In the genomic region with DNA sequence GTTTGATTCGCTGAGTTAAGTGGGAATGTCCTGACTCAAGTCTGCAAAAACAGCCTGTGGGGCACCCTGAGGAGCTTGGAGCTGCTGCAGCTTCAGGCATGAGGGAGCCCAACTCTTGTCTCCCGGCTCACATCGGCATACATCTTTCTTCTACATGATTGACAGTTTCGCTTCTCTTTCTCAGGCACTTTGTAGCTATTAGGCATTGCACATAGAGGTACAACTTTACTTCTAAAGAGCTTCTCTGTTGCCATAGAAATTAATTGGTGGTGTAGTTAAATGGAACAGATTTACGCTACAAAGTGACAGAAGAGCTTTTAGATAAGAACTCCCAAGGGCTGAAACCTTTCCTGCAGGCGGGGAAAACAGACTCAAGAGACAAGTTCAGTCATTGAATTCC, we compare ENCODE assay signal across 17 mouse cellular contexts.
"Had no signal": no experiment of that assay in that cellular context is flagged by ENCODE, and none has a peak within 500 bp of the region (broad histone marks: within the 10 kb centered on the region; RNA-seq: fewer than 3 reads in every experiment).

No protein-coding gene starts in this region.

- DNase-seq: kidney, adult 2 months; kidney, postnatal 14 days; lung, embryonic 14.5 days; lung, postnatal 10 days; right cerebral cortex, adult 18-20 months; thymus, adult 2 months; thymus, postnatal 25 days had no signal

- H3K9me3 ChIP-seq: kidney, embryonic 15.5 days; limb, embryonic 10.5 days; liver, embryonic 15.5 days; megakaryocyte, embryonic 14.5 days; stomach, embryonic 15.5 days had no signal

- ATAC-seq: midbrain, embryonic 16.5 days had no signal

- H3K9ac ChIP-seq: kidney, embryonic 15.5 days; liver, embryonic 15.5 days; lung, embryonic 14.5 days; stomach, embryonic 15.5 days had no signal

- H3K4me2 ChIP-seq: kidney, embryonic 15.5 days; liver, embryonic 11.5 days; liver, embryonic 15.5 days; lung, embryonic 14.5 days; midbrain, embryonic 11.5 days; stomach, embryonic 15.5 days had no signal

- H3K27me3 ChIP-seq: kidney, embryonic 15.5 days; liver, embryonic 15.5 days; stomach, embryonic 15.5 days had no signal

- H3K27ac ChIP-seq: kidney, embryonic 15.5 days; left cerebral cortex, adult 2 months; limb, embryonic 10.5 days; liver, embryonic 15.5 days; macrophage; stomach, embryonic 15.5 days had no signal

- H3K4me1 ChIP-seq: limb, embryonic 10.5 days; stomach, embryonic 15.5 days had no signal

- H3K4me3 ChIP-seq: kidney, embryonic 15.5 days; left cerebral cortex, adult 2 months; limb, embryonic 10.5 days; liver, embryonic 15.5 days; megakaryocyte, embryonic 14.5 days; stomach, embryonic 15.5 days had no signal
